Mouse (Mus musculus): ENCODE measurements around the gene Rnf41. TPM values are rescaled to one million over a fixed set of nuclear protein-coding genes. Genes with fewer than 3 reads are reported as not detected.

Gene Rnf41
- total RNA-seq (2021), result 10 to 100 TPM; 16.6 to 17.2 TPM
- long read RNA-seq, experiment 1, partial matches to known transcripts, result 0 of 6 reads
- long read RNA-seq, experiment 1, other reads (novel, unspliced or antisense), result 6 of 6 reads
- long read RNA-seq, experiment 2, partial matches to known transcripts, result 0 of 5 reads
- long read RNA-seq, experiment 2, other reads (novel, unspliced or antisense), result 4 of 5 reads

DNA sequence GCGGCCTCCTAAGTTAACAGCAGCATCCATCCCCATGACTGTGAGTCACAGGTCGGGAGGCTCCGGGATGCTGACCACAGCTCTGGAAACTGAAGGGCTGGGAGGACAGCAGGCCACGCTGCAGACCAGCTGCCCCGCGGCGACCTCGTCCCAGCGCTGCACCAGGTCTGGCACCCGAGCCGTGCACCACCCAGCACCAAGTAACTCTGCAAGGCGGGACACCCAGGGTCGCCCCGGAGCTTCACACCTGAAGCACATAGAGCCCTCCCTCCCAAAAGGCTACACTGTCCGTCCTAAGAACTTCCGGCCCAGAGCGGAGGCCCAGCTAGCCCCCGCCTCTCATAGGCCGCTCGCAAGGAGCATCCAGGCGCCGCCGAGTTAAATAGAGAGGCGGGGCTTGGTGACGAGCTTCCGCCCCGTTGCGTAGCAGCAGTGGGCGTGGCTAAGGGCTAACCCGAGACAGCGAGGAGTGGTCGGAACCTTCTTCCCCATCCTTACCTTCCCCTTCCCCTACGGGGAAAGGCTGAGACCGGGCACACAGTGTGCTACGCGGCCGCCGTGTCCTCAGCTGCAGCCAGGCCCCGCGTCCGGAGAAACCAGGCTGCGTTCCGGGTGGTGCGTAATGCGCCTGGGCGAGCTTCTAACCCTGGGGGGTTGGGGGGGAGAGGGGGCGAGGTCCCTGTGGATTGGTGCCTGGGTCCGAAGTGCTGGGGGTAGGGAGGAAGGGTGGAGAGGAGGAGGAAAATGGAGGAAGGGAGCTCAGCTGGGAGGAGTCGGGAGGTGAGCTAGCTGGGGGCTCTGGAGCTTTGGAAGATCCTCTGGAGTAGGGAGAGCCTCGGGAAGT is at the start of gene Rnf41, which contains the start of gene Nabp2:
TSS of gene Rnf41 (plus strand) at position 447 of the 844 bp plus-strand sequence.
TSS of gene Nabp2 (minus strand) at position 282 of the 844 bp plus-strand sequence.
- peak; percentile 98 for DNase-seq

GRCm38 (mm10) chr10:128361836-128362235 is 49.6 kb upstream of the Rnf41 start:
- DNase-seq, result no peak

DNA sequence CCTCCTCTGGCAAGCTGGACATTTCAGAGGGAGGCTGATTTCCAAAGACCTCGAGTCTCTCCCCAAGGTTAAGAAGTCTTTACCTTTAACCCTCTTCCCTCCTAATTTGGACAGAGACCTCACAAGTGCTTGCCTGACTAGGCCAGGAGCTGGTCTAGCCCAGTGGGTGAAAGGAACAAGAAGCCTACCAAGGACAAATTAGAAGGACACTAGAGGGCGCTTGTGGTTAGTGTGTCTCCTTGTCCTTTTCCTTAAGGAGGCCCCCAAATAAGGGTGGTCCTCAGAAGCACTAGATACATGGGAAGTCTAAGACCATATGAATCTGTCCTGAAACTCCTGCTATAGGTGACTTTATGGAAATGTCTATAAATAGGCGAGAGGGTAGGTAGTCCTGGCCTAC is 48.9 kb upstream of the Rnf41 start:
- peak; percentile 43 to 66 for DNase-seq

- DNase-seq, result no peak
These were observed 43.5 kb upstream of the Rnf41 start for GRCm38 (mm10) chr10:128367899-128368401.

- peak; percentile 93 to 97 for DNase-seq
These were observed 42.8 kb upstream of the Rnf41 start, which contains the start of gene Coq10a for GRCm38 (mm10) chr10:128368402-128369217. Gene Coq10a (minus strand): TSS chr10:128368997.

DNA sequence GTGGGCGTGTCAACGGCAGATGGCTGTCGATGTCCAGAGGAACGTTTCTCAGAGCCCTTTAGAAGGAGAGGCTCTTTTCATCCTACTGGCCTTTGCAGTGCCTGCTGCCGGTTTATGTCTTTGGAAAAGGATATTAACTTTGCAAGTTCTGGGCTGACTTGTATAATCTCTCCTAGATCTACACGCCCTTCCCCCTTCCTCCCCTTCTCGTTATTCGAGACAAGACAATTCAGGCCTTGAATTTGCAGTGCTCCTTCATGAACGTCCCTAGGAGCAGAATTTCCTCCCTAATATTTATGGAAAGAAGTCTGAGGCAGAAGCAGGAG is 42.3 kb upstream of the Rnf41 start:
- DNase-seq, result no peak

GRCm38 (mm10) chr10:128369599-128369998 is 41.9 kb upstream of the Rnf41 start:
- DNase-seq, result no peak

DNA sequence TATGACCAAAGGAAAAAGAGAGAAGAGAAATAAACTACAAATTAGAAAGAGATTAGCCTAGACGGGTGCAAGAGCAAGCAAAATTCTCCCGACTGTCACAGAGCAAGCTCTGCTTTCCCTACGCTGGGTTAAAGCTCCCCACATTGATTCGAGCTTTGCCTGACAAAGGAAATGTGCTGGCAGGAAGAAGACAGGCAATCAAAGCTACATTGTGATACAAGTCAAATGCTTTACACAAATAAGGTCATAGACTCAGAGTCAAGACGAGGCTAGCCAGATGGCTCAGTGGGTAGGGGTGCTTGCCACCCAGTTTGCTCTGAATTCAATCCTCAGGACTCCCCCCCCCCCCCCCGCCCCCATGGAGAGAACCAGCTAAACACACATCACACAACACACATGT is 41.4 kb upstream of the Rnf41 start:
- DNase-seq, result no peak

- no peak for DNase-seq
These were observed 40.9 kb upstream of the Rnf41 start for GRCm38 (mm10) chr10:128370601-128371000.

DNA sequence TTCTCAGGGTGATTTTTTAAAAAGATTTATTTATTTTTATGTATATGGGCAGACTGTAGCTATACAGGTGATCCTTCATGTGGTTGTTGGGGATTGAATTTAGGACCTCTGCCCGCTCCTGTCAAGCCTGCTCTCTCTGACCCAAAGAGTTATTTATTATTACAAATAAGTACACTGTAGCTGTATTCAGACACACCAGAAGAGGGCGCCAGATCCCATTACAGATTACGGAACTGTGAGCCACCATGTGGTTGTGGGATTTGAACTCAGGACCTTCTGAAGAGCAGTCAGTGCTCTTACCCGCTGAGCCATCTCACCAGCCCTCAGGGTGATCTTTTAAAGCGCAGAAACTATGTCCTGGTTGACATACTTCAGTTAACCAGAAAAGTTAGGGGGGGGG is 39.3 kb upstream of the Rnf41 start:
- DNase-seq, result no peak

- DNase-seq, result peak; percentile 70 to 82
These were observed 38.3 kb upstream of the Rnf41 start for GRCm38 (mm10) chr10:128372989-128373748.

DNA sequence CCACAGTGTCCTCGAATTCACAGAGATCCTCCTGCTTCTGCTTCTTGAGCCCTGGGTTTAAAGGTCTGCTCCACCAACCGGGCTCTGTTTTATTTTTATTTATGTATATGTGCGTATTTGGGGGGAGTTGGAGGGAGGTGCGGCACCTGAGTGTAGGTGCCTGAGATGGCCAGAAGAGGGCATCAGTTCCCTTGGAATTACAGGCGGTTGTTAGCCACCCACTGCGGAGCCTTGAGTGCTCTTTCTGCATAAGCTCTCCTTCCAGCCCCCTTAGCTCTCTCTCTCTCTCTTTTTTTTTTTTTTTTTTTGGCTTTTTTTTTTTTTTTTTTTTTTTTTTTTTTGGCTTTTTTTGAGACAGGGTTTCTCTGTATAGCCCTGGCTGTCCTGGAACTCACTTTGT is 37.1 kb upstream of the Rnf41 start:
- no peak for DNase-seq

- no peak for DNase-seq
These were observed 35.4 kb upstream of the Rnf41 start for GRCm38 (mm10) chr10:128376099-128376454.

GRCm38 (mm10) chr10:128376455-128377211 is 34.8 kb upstream of the Rnf41 start, which contains the start of gene Ankrd52:
Gene Ankrd52 (plus strand): TSS chr10:128377115.
- peak; percentile 87 to 92 for DNase-seq

DNA sequence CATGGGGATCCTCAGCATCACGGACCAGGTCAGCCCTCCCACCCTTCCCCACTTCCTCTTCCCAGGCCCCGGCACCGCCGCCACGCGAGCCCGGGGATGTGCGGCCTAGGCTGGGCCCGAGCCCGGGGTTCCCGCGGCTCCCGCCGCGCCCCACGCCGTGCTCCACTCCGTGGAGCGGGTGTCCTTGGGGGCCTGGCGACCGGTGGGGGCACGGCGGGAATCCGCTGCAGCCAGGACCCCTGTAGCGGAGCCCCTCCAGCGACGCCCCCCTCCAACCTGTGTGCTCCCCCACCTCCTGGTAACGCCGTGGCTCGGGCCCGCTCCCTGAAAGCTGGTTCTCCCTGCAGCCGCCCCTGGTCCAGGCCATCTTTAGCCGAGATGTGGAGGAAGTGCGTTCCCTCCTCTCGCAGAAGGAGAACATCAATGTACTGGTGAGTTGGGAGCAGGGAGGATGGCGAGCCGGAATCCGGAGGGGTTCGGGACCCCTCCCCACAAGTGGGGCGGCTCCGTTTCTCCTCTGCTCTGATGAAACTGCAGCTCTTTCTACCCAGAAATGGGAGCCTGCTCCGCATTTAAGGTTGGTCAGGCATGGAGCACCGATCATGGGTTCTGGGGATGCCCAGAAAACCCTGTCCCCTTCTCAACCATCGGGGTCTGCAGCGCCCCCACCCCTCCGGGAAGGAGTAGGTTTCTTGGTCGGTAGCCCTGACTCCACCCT is 34.1 kb upstream of the Rnf41 start:
- DNase-seq, result peak; percentile 35 to 60

DNA sequence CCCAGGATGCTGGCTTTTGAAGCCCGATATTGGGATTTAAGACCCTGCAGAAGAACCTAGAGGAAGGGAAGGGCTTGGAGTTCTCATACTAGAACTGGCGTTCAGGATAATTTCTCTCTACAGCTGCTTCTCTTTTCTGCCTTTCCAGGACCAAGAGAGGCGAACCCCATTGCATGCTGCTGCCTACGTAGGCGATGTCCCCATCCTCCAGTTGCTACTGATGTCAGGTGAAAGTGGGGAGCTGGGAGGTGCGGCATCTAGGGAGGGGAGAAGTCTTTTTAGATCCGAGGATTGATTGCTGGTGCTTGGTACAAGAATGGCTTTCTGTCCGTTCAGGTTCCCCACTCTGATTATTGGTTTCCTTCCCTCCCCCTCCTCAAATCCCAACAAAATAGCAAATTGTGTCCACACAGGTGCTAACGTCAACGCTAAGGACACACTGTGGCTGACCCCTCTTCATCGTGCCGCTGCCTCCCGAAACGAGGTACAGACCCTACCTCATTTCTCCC is 33.5 kb upstream of the Rnf41 start:
- no peak for DNase-seq

DNA sequence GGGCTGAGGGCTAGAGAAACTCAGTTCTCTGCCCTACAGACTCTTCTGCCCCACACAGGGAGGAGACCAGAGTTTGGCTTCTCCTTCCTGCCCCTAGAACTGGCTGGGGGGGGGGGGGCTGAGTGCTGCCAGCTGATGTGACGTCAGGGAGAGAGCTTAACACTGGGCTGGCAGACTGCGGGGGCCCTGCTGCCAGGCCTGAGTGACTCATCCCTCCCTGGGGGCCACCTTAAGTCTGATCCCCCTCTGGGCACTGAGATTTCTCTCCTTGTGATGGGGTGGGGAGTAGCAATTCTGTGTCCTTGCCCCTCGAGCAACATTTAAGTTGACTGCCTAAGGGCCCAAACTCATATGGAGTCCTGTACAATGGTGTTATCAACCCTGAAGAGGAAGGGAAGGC is 33.0 kb upstream of the Rnf41 start:
- DNase-seq, result peak in 1 of 2 experiments; percentile 33

GRCm38 (mm10) chr10:128379260-128379659 is 32.2 kb upstream of the Rnf41 start:
- peak in 1 of 2 experiments; percentile 65 for DNase-seq

DNA sequence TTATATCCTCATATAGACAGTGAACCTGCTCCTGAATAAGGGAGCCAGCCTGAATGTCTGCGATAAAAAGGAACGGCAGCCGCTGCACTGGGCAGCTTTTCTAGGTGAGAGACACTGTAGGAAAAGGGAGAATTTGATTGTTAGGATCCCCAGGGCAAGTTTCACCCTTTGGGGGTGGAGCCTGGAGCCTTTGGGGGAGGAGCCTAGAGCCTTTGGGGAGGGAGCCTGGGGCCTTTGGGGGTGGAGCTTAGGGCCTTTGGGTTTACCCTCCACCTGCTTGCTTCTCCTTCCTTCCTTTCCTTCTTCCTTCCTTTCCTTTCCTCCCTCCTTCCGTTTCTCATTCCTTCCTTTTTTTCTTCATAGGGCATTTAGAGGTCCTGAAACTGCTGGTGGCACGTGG is 30.9 kb upstream of the Rnf41 start:
- no peak for DNase-seq

- DNase-seq, result no peak
These were observed 29.0 kb upstream of the Rnf41 start for GRCm38 (mm10) chr10:128382482-128382881.

Measured in heart, adult 18-20 months (tissue).